Mouse (Mus musculus) brain, embryonic 14.5 days (tissue): ENCODE measurements around the gene Sgsm1. TPM values are rescaled to one million over a fixed set of nuclear protein-coding genes. Genes with fewer than 3 reads are reported as not detected.

Experiments
- DNase-seq: peaks from one replicate; pipeline ENCODE4 v3.0.0-alpha.2; 2011; ENCODE audit warnings: low read depth
- CTCF ChIP-seq: fragments of 200-500 bp; IDR thresholded peaks from 2 replicates; pipeline ENCODE4 v1.5.1; 2012; ENCODE audit warnings: inconsistent platforms, mild to moderate bottlenecking, moderate library complexity, borderline replicate concordance; ENCODE audit not compliant: insufficient read depth, insufficient read length; ENCODE audit errors: extremely low read depth
- POLR2A ChIP-seq: fragments of 200-500 bp; IDR thresholded peaks from 2 replicates; pipeline ENCODE4 v1.6.1; 2012; ENCODE audit warnings: mild to moderate bottlenecking, inconsistent platforms, borderline replicate concordance; ENCODE audit not compliant: poor library complexity, insufficient read depth, insufficient read length, severe bottlenecking; ENCODE audit errors: extremely low read depth
- polyA plus RNA-seq: library from polyadenylated mRNA; depleted of rRNA; stranded (reverse); fragments of >200 nt; gene quantifications from 2 replicates; pipeline ENCODE4 v1.2.3, GENCODE M21; 2012

The Sgsm1 gene
- polyA plus RNA-seq, 1 experiment: 36.1 TPM

DNA sequence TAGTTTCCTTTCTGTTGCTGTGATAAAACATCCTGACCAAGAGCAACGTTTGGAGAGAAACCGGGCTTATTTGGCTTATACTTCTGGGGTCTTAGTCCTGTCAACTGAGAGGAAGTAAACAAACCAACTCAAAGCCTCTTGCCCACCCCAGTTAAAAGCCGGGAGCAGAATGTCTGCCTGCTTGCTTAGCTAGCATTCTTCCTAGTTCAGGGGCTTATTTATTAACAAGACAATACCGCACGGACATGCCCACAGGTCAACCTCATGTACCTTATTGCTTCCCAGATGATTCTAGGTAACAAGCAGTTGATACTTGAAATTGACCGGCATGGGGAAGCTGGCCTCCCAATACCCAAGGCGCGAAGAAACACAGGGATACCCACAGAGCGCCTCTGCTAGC, 25.7 kb upstream of the Sgsm1 start:
- no peak for TF ChIP-seq CTCF
- no peak for TF ChIP-seq POLR2A

DNA sequence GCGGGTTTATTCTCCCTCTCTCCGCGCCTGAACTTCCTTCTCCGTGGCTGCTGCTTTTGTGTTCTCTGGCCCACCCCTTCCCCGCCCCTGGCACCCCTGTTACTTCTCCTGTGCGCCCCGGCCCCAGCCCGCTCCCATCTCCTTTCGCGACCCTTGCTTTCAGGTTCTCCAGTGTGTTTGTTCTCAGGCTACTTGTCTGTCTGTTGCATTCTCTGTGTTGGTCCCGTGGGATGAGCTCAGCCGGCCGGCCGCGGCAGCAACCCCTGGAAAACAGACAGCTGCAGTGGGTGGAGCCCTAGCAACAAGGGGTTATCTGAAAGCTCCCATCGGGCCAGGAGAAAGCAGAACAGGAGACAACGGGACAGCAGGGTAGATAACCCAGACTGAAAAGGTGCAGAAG, 25.1 kb upstream of the Sgsm1 start:
- TF ChIP-seq POLR2A: no peak
- no peak for TF ChIP-seq CTCF
- peak; percentile 48 for DNase-seq

More for the DNA sequence above, 25.7 kb upstream of the Sgsm1 start:
- DNase-seq: no peak

DNA sequence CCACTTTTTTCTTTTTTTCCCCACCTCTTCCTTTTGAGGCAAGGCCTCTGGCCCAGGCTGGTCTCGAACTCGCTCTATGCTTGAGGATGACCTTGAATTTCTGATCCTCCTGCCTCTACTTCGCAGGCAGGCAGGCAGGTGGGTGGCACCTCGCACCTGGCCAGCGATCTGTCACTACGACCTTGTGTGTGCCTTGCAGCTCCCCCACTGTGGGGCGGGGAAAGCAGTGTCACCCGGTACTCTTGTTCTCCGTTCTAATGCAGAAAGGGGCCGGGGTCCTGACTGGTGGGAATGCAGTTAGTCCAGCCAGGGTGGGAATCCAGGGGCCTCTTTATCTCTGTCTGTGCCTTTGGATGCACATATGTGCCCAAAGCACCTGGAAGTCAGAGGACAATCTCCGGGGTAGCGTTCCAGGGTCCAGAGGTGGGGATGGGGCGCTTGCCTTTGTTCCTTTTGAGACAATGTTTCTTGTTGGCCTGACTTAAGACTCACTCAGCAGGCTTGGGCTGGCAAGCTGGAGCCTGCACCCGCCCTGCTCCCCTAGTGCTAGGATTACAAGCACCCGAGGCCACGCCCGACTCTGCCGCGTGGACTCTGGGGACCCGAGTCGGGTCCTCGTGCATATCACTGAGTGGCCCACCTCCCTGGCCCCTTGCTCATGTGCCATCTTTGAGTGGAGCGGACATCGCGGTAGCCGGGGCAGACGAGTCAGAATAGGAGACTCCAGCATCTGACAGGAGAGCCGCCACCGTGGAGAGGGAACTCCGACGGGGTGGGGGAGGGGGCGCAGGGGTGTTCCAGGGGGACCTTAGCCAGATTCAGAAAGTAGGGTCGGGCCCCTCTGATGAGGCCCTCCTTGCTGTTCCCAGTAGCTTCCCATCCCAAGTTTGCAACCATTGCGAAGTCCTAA, 24.3 kb upstream of the Sgsm1 start:
- no peak for TF ChIP-seq CTCF
- TF ChIP-seq POLR2A: no peak
- no peak for DNase-seq

DNA sequence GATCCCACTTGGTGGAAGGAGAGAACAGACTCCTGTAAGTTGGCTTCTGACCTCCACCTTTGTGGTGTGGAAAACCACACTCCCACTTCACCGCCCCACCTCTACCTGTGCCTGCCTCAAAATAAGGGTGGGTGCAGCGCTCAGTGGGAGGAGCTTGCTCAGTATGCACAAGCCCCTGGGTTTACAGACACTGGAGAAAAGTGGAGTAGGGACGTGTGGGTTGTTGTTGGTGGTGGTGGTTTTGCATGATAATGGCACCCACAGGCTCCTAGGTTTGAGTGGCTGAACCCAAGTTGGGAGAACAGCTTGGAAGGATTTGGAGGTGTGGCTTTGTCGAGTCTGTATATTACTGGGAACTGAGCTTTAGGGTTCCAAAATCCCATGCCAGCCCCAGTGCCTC, 22.3 kb upstream of the Sgsm1 start:
- DNase-seq: no peak
- TF ChIP-seq POLR2A (no peak), CTCF (no peak)

DNA sequence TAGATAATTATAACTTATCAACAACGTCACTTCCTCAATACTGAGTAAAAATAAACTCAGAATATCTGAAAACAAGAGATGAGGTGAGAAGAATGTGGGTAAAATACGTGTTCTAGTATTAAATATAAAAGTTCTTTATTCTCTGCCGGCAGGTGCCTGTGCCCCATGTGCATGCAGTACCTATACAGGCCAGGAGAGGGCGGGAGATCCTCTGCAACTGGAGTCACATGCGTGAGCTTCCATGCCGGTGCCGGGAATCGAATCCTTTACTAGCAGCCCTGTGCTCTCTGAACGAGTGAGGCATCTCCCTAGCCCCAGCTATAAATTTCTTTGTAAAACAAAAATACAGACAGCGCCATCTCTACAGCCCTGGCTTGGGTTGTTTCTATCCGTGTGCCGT, 21.7 kb upstream of the Sgsm1 start:
- peak; percentile 58 for TF ChIP-seq CTCF
- TF ChIP-seq POLR2A: no peak
- DNase-seq: no peak

DNA sequence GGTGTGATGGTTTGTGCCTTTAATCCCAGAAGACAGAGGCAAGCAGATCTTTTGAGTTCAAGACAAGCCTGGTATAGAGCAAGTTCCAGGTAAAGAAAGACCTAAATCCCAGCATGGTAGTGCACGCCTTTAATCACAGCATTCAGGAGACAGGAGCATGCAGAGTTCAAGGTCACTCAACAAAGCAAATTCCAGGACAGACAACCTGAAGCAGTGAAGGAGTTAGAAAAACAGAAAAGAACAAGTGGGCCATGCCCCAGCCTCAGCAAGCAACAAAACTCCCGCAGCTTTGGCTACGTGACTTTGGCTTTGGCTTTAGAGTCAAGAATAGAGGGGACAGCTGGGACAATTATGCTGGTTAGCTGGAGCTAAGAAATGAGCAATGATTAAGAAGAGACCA, 19.6 kb upstream of the Sgsm1 start:
- no peak for DNase-seq

DNA sequence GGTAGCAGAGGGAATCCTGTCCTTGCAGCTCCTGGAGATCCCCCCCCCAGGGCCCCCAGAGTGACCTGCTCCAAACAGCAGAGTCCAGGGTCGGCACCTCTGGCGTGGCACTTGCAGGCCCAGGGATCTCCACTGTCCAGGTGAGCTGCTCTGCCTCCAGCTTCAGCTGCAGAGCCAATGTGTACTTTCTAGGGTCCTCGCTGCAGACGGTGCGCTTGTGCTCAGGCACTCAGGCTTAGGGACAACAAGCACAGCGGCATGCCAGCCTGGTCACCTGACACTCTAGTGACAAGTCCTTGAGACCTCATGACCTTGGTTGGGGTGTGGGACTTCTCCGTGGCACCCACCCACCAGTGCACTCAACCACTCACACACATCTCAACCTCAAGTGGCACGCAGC, 18.9 kb upstream of the Sgsm1 start:
- DNase-seq: no peak
- no peak for TF ChIP-seq CTCF
- no peak for TF ChIP-seq POLR2A

More for the DNA sequence above, 19.6 kb upstream of the Sgsm1 start:
- TF ChIP-seq CTCF (no peak), POLR2A (no peak)

DNA sequence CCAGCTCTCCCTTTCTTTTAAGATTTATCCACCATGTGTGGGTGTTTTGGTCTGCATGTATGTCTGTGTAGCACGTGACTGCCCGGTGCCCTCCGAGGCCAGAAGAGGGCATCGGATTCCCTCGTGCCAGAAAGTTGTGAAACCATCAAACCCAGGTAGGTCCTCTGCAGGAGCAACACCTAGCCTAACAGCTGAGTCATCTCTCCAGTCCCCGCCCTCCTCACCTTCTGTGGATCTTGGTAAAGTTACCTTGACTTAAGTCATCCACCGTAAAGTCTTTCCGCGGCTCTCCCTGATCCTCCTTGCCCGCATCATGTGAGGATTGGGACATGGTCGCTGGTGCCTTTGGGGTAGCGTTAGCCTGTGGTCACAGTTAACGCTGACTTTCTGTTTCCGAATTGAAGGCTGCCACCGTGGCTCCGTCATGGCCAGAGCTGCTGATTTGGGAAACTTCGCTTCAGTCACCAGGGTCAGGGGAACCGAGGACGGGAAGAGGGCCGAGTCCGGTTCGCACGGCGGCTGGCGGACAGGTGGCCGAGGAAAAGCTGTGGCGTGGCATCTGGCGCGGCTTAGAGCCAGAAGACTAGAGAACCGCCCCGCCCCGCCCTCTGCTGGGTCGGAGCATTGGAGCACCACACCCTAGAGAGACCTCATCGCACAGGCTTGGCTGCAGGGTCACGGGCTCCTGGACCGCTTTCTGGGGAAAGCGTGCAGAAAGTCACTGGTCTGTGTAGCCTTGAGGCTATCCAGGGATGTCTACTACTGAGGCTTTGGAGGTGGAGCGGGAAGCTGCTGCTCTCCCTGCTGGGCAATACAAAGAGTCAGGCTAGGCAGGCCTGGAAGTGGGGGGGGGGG, 13.4 kb upstream of the Sgsm1 start:
- no peak for TF ChIP-seq POLR2A
- no peak for TF ChIP-seq CTCF

DNA sequence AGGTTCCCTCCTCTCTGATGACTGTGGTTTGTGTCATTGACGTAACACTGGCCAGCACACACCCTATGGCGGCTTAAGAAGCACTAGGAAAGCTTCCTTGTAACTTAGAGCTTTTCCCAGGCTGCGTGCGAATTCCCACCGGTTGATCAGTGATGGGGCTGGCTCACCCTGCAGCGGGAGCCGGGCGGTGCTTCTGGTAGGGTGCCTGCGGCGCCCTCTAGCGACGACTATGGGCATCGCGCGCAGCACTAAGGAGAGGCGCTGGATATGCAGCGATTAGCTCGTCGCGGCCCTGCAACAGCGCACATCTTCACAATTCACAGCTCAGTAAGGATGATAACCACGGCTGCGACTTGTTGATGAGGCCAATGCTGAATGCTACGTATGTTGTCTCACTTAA, 3.4 kb upstream of the Sgsm1 start:
- peak; percentile 92 for DNase-seq
- TF ChIP-seq POLR2A: no peak
- TF ChIP-seq CTCF: peak; percentile 99

More for the DNA sequence above, 13.4 kb upstream of the Sgsm1 start:
- peak; percentile 43 for DNase-seq

DNA sequence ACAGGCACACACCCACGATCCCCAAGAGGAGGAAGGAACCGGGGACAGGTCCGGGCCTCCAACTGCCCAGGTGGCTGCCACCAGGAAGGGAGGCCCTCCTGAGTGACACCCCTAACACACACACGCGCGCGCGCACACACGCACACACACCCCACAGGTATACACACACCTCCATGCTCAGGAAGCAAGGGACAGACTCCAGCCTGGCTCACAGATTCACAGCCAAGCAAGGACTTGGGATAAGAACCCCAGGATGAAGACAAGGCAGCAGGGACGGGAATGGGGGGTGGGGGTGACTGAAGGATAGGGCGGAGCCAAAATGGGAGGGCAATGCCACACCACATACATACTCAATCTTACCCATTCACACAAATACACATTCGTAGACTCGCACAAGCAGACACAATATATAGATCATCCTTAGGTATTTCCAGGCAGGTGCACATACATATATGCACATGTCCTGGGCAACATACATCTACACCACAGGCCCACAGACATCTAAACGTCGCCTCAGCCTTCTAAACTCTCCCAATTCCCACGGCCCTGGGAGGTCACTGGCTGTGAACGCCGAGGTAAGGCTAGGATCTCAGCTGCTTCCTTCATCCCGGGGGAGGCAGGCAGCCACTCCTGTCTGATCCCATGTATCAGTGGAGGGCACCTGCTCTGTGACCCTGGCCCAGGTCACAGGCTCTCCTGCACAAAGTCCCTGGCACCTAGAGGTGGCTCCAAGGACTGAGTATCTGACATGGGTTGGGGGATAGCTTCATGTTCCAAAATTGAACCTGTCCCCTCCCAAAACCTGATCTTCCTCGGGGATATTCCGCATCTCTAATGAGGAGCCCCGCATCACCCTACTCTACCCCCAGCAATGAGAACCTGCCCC, 852 bp downstream of the Sgsm1 start:
- no peak for DNase-seq
- TF ChIP-seq POLR2A: no peak
